Mouse (Mus musculus): ENCODE data around the gene Gm17521.
A peak's percentile ranks its signal among the peaks of the same experiment; 100 is the strongest.
"Not testable (repeated sequence)": the region's sequence is repeated elsewhere in the genome, so short reads cannot be mapped to it uniquely, and the experiment has no call there.

Gene Gm17521

GRCm38 (mm10) chrX:123029569-123029968, at the start of gene Gm17521:
Gm17521 (minus strand) TSS chrX:123029669.
- not testable (repeated sequence) for DNase-seq (ENCODE audit: low spot score)

GRCm38 (mm10) chrX:123043956-123044355, 14.5 kb upstream of the Gm17521 start:
- peak; percentile 79 for DNase-seq (ENCODE audit: low spot score)

- peak; percentile 89 for DNase-seq (ENCODE audit: low spot score)
Observed at GRCm38 (mm10) chrX:123043516-123043915, 14.0 kb upstream of the Gm17521 start.

Data from adipocyte (in vitro differentiated cells).